Mouse (Mus musculus): ENCODE results near the gene Olfr169.
"Not testable (repeated sequence)": the region's sequence is repeated elsewhere in the genome, so short reads cannot be mapped to it uniquely, and the experiment has no call there.

DNA sequence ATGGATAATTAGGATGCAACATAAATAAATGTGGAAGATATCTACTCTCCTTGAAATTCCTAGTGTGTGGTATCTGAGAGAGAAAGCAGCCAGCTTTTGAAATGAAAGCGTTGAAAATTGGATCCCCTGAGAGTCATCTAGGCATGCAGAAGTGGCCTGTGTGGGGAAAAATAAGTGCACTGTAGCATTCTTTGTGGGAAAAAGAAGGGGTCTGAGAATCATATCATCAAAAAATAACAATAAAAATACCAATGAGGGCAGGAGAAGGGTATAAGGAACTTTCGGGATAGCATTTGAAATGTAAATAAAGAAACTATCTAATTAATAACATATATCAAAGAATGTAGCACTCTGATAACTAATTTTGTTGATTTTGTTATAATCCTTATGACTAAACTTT is at the start of gene Olfr169:
- TF ChIP-seq POLR2A (IDR thresholded peaks at IDR 0.05; ENCODE audit: borderline replicate concordance, insufficient read depth, low read length); CTCF (IDR thresholded peaks at IDR 0.05; ENCODE audit: borderline replicate concordance, insufficient read depth, low read depth, low read length): not testable (repeated sequence)
